Comparison of ENCODE assay signal across 29 mouse cellular contexts in genomic region chr9:110955962-110956361, GRCm38 (mm10). TPM values are rescaled to one million over a fixed set of nuclear protein-coding genes. Genes with fewer than 3 reads are reported as not detected.
DNase-seq lines count a peak whose midpoint lies in the region; ATAC-seq and TF ChIP-seq lines count a peak whose summit lies in the region.
"Had no signal": no experiment of that assay in that cellular context is flagged by ENCODE, and none has a peak within 500 bp of the region (broad histone marks: within the 10 kb centered on the region; RNA-seq: fewer than 3 reads in every experiment).

No protein-coding gene starts in this region.

- H3K9me3 ChIP-seq in heart, embryonic 12.5 days (replicated peaks) = no peaks in the 10 kb centered on the region
- no peaks in the 10 kb centered on the region for H3K9me3 ChIP-seq in heart, postnatal 0 days (replicated peaks; ENCODE audit: control insufficient read depth, low read length)
- H3K9me3 ChIP-seq: embryonic facial prominence, embryonic 15.5 days; forebrain, embryonic 10.5 days; G1E; heart, embryonic 13.5 days; hindbrain, embryonic 12.5 days had no signal

- DNase-seq in heart, adult 18-20 months = peak; percentile 72 to 87
- DNase-seq in heart, adult 8-10 months (ENCODE audit: low spot score) = peak; percentile 72
- DNase-seq in heart, postnatal 0 days (ENCODE audit: low spot score) = peak; percentile 29
- peak; percentile 48 for DNase-seq in heart, postnatal 4 days
- no peak for DNase-seq in lung, postnatal 36 days
- DNase-seq: adrenal gland, adult 8-10 months; cerebellum, adult 11 months; cerebellum, adult 8-10 months; cerebellum, postnatal 14 days; embryo, embryonic 11 days; gastrocnemius, postnatal 10 days; kidney, adult 8-10 months had no signal

- no peak overlapping the region for H3K27ac ChIP-seq in heart, embryonic 12.5 days (ENCODE audit: poor library complexity, severe bottlenecking)
- H3K27ac ChIP-seq in heart, postnatal 0 days (ENCODE audit: low read depth) = peak overlapping the region; percentile 86
- H3K27ac ChIP-seq: embryonic facial prominence, embryonic 15.5 days; forebrain, embryonic 10.5 days; heart, embryonic 13.5 days; hindbrain, embryonic 12.5 days had no signal

- no peak overlapping the region for H3K4me2 ChIP-seq in heart, embryonic 12.5 days
- H3K4me2 ChIP-seq in heart, postnatal 0 days (ENCODE audit: low read depth, low read length) = no peak overlapping the region
- H3K4me2 ChIP-seq: embryonic facial prominence, embryonic 15.5 days; heart, embryonic 13.5 days; hindbrain, embryonic 12.5 days had no signal

- no peak overlapping the region for H3K9ac ChIP-seq in heart, embryonic 12.5 days
- no peak overlapping the region for H3K9ac ChIP-seq in heart, postnatal 0 days (replicated peaks; ENCODE audit: low read depth, low read length)
- H3K9ac ChIP-seq: embryonic facial prominence, embryonic 15.5 days; heart, embryonic 13.5 days; hindbrain, embryonic 12.5 days had no signal

- no peaks in the 10 kb centered on the region; the same call in 1 of the 2 replicates for H3K27me3 ChIP-seq in heart, embryonic 12.5 days (replicated peaks)
- no peaks in the 10 kb centered on the region for H3K27me3 ChIP-seq in heart, postnatal 0 days (ENCODE audit: control insufficient read depth, insufficient read depth, low read length)

- H3K4me3 ChIP-seq in heart, embryonic 12.5 days = no peak overlapping the region
- H3K4me3 ChIP-seq in heart, postnatal 0 days (ENCODE audit: low read depth, low read length) = no peak overlapping the region
- H3K4me3 ChIP-seq: embryonic facial prominence, embryonic 15.5 days; erythroblast, embryonic 14.5 days; forebrain, embryonic 10.5 days; heart, embryonic 13.5 days; hindbrain, embryonic 12.5 days had no signal

- H3K36me3 ChIP-seq in heart, embryonic 12.5 days = no peaks in the 10 kb centered on the region
- H3K36me3 ChIP-seq in heart, postnatal 0 days (replicated peaks; ENCODE audit: control insufficient read depth, insufficient read depth, low read length) = peaks cover 4% of the 10 kb centered on the region
- H3K36me3 ChIP-seq: embryonic facial prominence, embryonic 15.5 days; forebrain, embryonic 10.5 days; G1E; heart, embryonic 13.5 days; hindbrain, embryonic 12.5 days had no signal

- no peak for TF ChIP-seq CTCF in heart, postnatal 0 days (IDR thresholded peaks at IDR 0.05; ENCODE audit: low read depth)

- ATAC-seq in heart, embryonic 12.5 days (ENCODE audit: insufficient number of reproducible peaks, low FRiP score) = no peak
- ATAC-seq in heart, postnatal 0 days (ENCODE audit: insufficient read depth, low read depth) = peak; percentile 39
- ATAC-seq in monocyte, adult 5-6 weeks (replicated peaks; ENCODE audit: insufficient number of reproducible peaks, low FRiP score, low TSS enrichment, poor library complexity, severe bottlenecking) = no peak
- ATAC-seq: forebrain, embryonic 14.5 days; hindbrain, embryonic 16.5 days; inflammation-experienced regulatory T-cells, adult 6 months; intestine, postnatal 0 days had no signal

- TF ChIP-seq EP300 in heart, postnatal 0 days (IDR thresholded peaks at IDR 0.05; ENCODE audit: low read depth) = peak; percentile 77

- 82% methylated on average over 6 of the region's 6 CpGs for WGBS in heart, embryonic 12.5 days
- WGBS in heart, postnatal 0 days = 66% methylated on average over 6 of the region's 6 CpGs

- H3K4me1 ChIP-seq in heart, embryonic 12.5 days (replicated peaks) = peaks cover 11% of the 10 kb centered on the region; the same call in 1 of the 2 replicates
- H3K4me1 ChIP-seq in heart, postnatal 0 days (ENCODE audit: control insufficient read depth, insufficient read depth) = peaks cover 11% of the 10 kb centered on the region

RNA-seq across cellular contexts. Expression of gene Lrrc2, which starts 4.6 kb away (rescaled TPM):
- 100 to 1,000 TPM; 239 to 298 TPM for total RNA-seq in heart, adult 18-20 months (2021)
- 1.3 and 1.5 TPM in 2 replicates for polyA plus RNA-seq in heart, embryonic 12.5 days (2016; fragmentation: Nextera tagmentation; extraction: Ambion mirVana)
- 100 to 1,000 TPM; 286 to 346 (median 321) TPM for total RNA-seq in heart, adult 8-10 months (2022)
- total RNA-seq in heart, postnatal 0 days (2014; rRNA removed; ENCODE audit: low replicate concordance) = 7.1 and 11.4 TPM in 2 replicates
- 14.6 and 21.0 TPM in 2 replicates for polyA plus RNA-seq in heart, postnatal 0 days (2015; fragmentation: Nextera tagmentation; extraction: Ambion mirVana)
- total RNA-seq in heart, postnatal 4 days (2021) = 10 to 100 TPM; 15.4 to 16.6 TPM
- total RNA-seq in monocyte, adult 5-6 weeks (2017) = not detected in 3 replicates
- polyA plus RNA-seq: erythroblast, embryonic 14.5 days; G1E had no signal

RNA-seq across cellular contexts. Expression of gene Tdgf1, which starts 10.0 kb away (rescaled TPM):
- total RNA-seq in heart, adult 18-20 months (2021) = not detected
- not detected in 2 replicates for polyA plus RNA-seq in heart, embryonic 12.5 days (2016; fragmentation: Nextera tagmentation; extraction: Ambion mirVana)
- total RNA-seq in heart, adult 8-10 months (2022) = not detected
- total RNA-seq in heart, postnatal 0 days (2014; rRNA removed; ENCODE audit: low replicate concordance) = not detected in 2 replicates
- not detected in 2 replicates for polyA plus RNA-seq in heart, postnatal 0 days (2015; fragmentation: Nextera tagmentation; extraction: Ambion mirVana)
- not detected for total RNA-seq in heart, postnatal 4 days (2021)
- not detected in 3 replicates for total RNA-seq in monocyte, adult 5-6 weeks (2017)
- total RNA-seq: common myeloid progenitor, adult 5-6 weeks; gastrocnemius, postnatal 10 days; heart, postnatal 36 days had no signal
- polyA plus RNA-seq: brain, embryonic 14.5 days; embryonic facial prominence, embryonic 11.5 days; erythroblast, embryonic 14.5 days; forebrain, embryonic 14.5 days; G1E; heart, embryonic 13.5 days; hindbrain, embryonic 12.5 days; intestine, postnatal 0 days had no signal

RNA-seq across cellular contexts. Expression of gene Rtp3, which starts 34.4 kb away (rescaled TPM):
- total RNA-seq in heart, adult 18-20 months (2021) = 1 to 10 TPM; 2.9 to 3.8 TPM
- 0.09 TPM in 1 of 2 replicates, not detected in the other for polyA plus RNA-seq in heart, embryonic 12.5 days (2016; fragmentation: Nextera tagmentation; extraction: Ambion mirVana)
- total RNA-seq in heart, adult 8-10 months (2022) = 1 to 10 TPM; 2.6 to 4.8 (median 3.7) TPM
- total RNA-seq in heart, postnatal 0 days (2014; rRNA removed; ENCODE audit: low replicate concordance) = 0.46 and 1.4 TPM in 2 replicates
- polyA plus RNA-seq in heart, postnatal 0 days (2015; fragmentation: Nextera tagmentation; extraction: Ambion mirVana) = 0.21 and 0.26 TPM in 2 replicates
- 1 to 10 TPM; 1.6 to 1.7 TPM for total RNA-seq in heart, postnatal 4 days (2021)
- not detected in 3 replicates for total RNA-seq in monocyte, adult 5-6 weeks (2017)
- total RNA-seq: common myeloid progenitor, adult 5-6 weeks had no signal
- polyA plus RNA-seq: embryonic facial prominence, embryonic 15.5 days; erythroblast, embryonic 14.5 days; forebrain, embryonic 10.5 days; forebrain, embryonic 14.5 days; G1E; hindbrain, embryonic 12.5 days; hindbrain, embryonic 16.5 days; inflammation-experienced regulatory T-cells, adult 6 months had no signal

RNA-seq across cellular contexts. Expression of gene Fam240a, which starts 39.3 kb away (rescaled TPM):
- not detected for total RNA-seq in heart, adult 18-20 months (2021)
- polyA plus RNA-seq in heart, embryonic 12.5 days (2016; fragmentation: Nextera tagmentation; extraction: Ambion mirVana) = not detected in 2 replicates
- total RNA-seq in heart, adult 8-10 months (2022) = not detected
- total RNA-seq in heart, postnatal 0 days (2014; rRNA removed; ENCODE audit: low replicate concordance) = not detected in 2 replicates
- polyA plus RNA-seq in heart, postnatal 0 days (2015; fragmentation: Nextera tagmentation; extraction: Ambion mirVana) = not detected in 2 replicates
- total RNA-seq in heart, postnatal 4 days (2021) = not detected
- total RNA-seq in monocyte, adult 5-6 weeks (2017) = not detected in 3 replicates
- total RNA-seq: adrenal gland, adult 8-10 months; adrenal gland, postnatal 4 days; common myeloid progenitor, adult 5-6 weeks; G1E; heart, postnatal 36 days had no signal
- polyA plus RNA-seq: brain, embryonic 14.5 days; embryonic facial prominence, embryonic 11.5 days; embryonic facial prominence, embryonic 15.5 days; erythroblast, embryonic 14.5 days; forebrain, embryonic 10.5 days; forebrain, embryonic 14.5 days; G1E; heart, embryonic 13.5 days; hindbrain, embryonic 12.5 days; hindbrain, embryonic 16.5 days; inflammation-experienced regulatory T-cells, adult 6 months; intestine, postnatal 0 days had no signal

Comparison
In these comparisons a context has a peak if more than half of its experiments do, and no peak if none do; other contexts are left out.
1. RNA of gene Lrrc2, which starts 4.6 kb away (total RNA-seq): 286 to 346 TPM in heart, adult 8-10 months and 239 to 298 TPM in heart, adult 18-20 months; 15.4 to 16.6 TPM in heart, postnatal 4 days, 7.1 to 11.4 TPM in heart, postnatal 0 days and not detected in monocyte, adult 5-6 weeks; every median in the first group is over 10 times any median in the second.